9 mouse cellular contexts compared by ENCODE assay signal in genomic region chr1:151685666-151686309, GRCm38 (mm10).
A peak's percentile ranks its signal among the peaks of the same experiment; 100 is the strongest.
DNase-seq lines count a peak whose midpoint lies in the region; ATAC-seq and TF ChIP-seq lines count a peak whose summit lies in the region.
"Had no signal": no experiment of that assay in that cellular context is flagged by ENCODE, and none has a peak within 500 bp of the region (broad histone marks: within the 10 kb centered on the region; RNA-seq: fewer than 3 reads in every experiment).

No protein-coding gene starts in this region.

- H3K36me3 ChIP-seq in forebrain, embryonic 14.5 days (ENCODE audit: control insufficient read depth, insufficient read depth, low read length), result no peaks in the 10 kb centered on the region
- no peaks in the 10 kb centered on the region for H3K36me3 ChIP-seq in forebrain, embryonic 15.5 days
- H3K36me3 ChIP-seq in spleen, adult 2 months (ENCODE audit: control insufficient read depth, insufficient read depth, low read length), result no peaks in the 10 kb centered on the region
- H3K36me3 ChIP-seq in heart, embryonic 16.5 days (ENCODE audit: control insufficient read depth, insufficient read depth), result no peaks in the 10 kb centered on the region

- no peaks in the 10 kb centered on the region for H3K9me3 ChIP-seq in forebrain, embryonic 14.5 days (replicated peaks; ENCODE audit: control insufficient read depth, low read length)
- no peaks in the 10 kb centered on the region for H3K9me3 ChIP-seq in forebrain, embryonic 15.5 days
- no peaks in the 10 kb centered on the region for H3K9me3 ChIP-seq in heart, embryonic 16.5 days (replicated peaks; ENCODE audit: control insufficient read depth, low read length)

- no peaks in the 10 kb centered on the region for H3K27me3 ChIP-seq in forebrain, embryonic 14.5 days (replicated peaks; ENCODE audit: control insufficient read depth, insufficient read depth, low read length)
- H3K27me3 ChIP-seq in forebrain, embryonic 15.5 days, result no peaks in the 10 kb centered on the region
- no peaks in the 10 kb centered on the region for H3K27me3 ChIP-seq in spleen, adult 2 months (ENCODE audit: control insufficient read depth, insufficient read depth, low read length)
- H3K27me3 ChIP-seq in heart, embryonic 16.5 days (ENCODE audit: control insufficient read depth, insufficient read depth, low read length), result no peaks in the 10 kb centered on the region

- DNase-seq in forebrain, embryonic 14.5 days (ENCODE audit: low spot score), result peak; percentile 37
- DNase-seq in spleen, adult 2 months (ENCODE audit: low read depth in 1 of 2, low spot score in 2 of 2), result no peak
- DNase-seq in spleen, postnatal 4 days (ENCODE audit: low spot score in 2 of 2), result no peak
- DNase-seq in layer of hippocampus, adult 8-10 months (ENCODE audit: low spot score in 2 of 2), result no peak
- DNase-seq in cerebellum, adult 9-10 months, result no peak
- DNase-seq in kidney, adult 8-10 months, result no peak

- no peak overlapping the region for H3K4me2 ChIP-seq in forebrain, embryonic 14.5 days (ENCODE audit: low read length)
- H3K4me2 ChIP-seq in forebrain, embryonic 15.5 days (replicated peaks), result no peak overlapping the region
- no peak overlapping the region for H3K4me2 ChIP-seq in heart, embryonic 16.5 days (ENCODE audit: low read depth, low read length)

- 5% methylated on average over 12 of the region's 12 CpGs for WGBS in forebrain, embryonic 14.5 days
- 9% methylated on average over 12 of the region's 12 CpGs for WGBS in forebrain, embryonic 15.5 days
- WGBS in spleen, adult 2 months, result 69% methylated on average over 12 of the region's 12 CpGs
- 34% methylated on average over 12 of the region's 12 CpGs for WGBS in heart, embryonic 16.5 days

- H3K4me1 ChIP-seq in forebrain, embryonic 14.5 days (ENCODE audit: control insufficient read depth, insufficient read depth, low read length), result peaks cover 5% of the 10 kb centered on the region; the same call in 1 of the 2 replicates
- H3K4me1 ChIP-seq in forebrain, embryonic 15.5 days, result peaks cover 13% of the 10 kb centered on the region; the same call in 1 of the 2 replicates
- H3K4me1 ChIP-seq in spleen, adult 2 months (ENCODE audit: control insufficient read depth, insufficient read depth, insufficient read length), result peaks cover 4% of the 10 kb centered on the region; the same call in 1 of the 2 replicates
- H3K4me1 ChIP-seq in heart, embryonic 16.5 days (ENCODE audit: control insufficient read depth, insufficient read depth, low read length), result peaks cover 24% of the 10 kb centered on the region

- no peak overlapping the region for H3K9ac ChIP-seq in forebrain, embryonic 14.5 days (ENCODE audit: low read length)
- no peak overlapping the region for H3K9ac ChIP-seq in forebrain, embryonic 15.5 days (replicated peaks)
- H3K9ac ChIP-seq in heart, embryonic 16.5 days (ENCODE audit: low read length), result no peak overlapping the region

- H3K27ac ChIP-seq in forebrain, embryonic 14.5 days (ENCODE audit: low read depth, low read length), result no peak overlapping the region
- H3K27ac ChIP-seq in forebrain, embryonic 15.5 days (replicated peaks), result no peak overlapping the region
- peak overlapping the region; percentile 31 for H3K27ac ChIP-seq in spleen, adult 2 months (ENCODE audit: insufficient read depth, low read length)
- H3K27ac ChIP-seq in heart, embryonic 16.5 days (ENCODE audit: low read length), result peak overlapping the region; percentile 37; the same call in 1 of the 2 replicates

- no peak for TF ChIP-seq POLR2A in spleen, adult 2 months (IDR thresholded peaks at IDR 0.05; ENCODE audit: low read depth, low read length)

- no peak for TF ChIP-seq CTCF in spleen, adult 2 months (IDR thresholded peaks at IDR 0.05; ENCODE audit: extremely low read depth, insufficient read depth, insufficient read length, insufficient replicate concordance)

- no peak for ATAC-seq in forebrain, embryonic 14.5 days
- ATAC-seq in forebrain, embryonic 15.5 days (replicated peaks), result no peak
- ATAC-seq in heart, embryonic 16.5 days (replicated peaks; ENCODE audit: extremely low read depth, insufficient read depth, low FRiP score), result 0 out of 2 replicates have a peak, but pooled peaks have one; percentile 24
- ATAC-seq: midbrain, embryonic 16.5 days had no signal

- H3K4me3 ChIP-seq in forebrain, embryonic 14.5 days (ENCODE audit: low read depth, low read length), result no peak overlapping the region
- H3K4me3 ChIP-seq in forebrain, embryonic 15.5 days, result no peak overlapping the region
- H3K4me3 ChIP-seq in spleen, adult 2 months (ENCODE audit: extremely low read depth, insufficient read depth, insufficient read length), result no peak overlapping the region
- H3K4me3 ChIP-seq in heart, embryonic 16.5 days (ENCODE audit: low read length), result no peak overlapping the region

Comparison
In these comparisons a context has a peak if more than half of its experiments do, and no peak if none do; other contexts are left out.
1. H3K27ac ChIP-seq: peak in spleen, adult 2 months (single experiment) and heart, embryonic 16.5 days (single experiment); none in forebrain, embryonic 14.5 days (single experiment) and forebrain, embryonic 15.5 days (single experiment).